Mouse (Mus musculus): Measurements from ENCODE around the gene Topbp1. TPM values are rescaled to one million over a fixed set of nuclear protein-coding genes. Genes with fewer than 3 reads are reported as not detected.

Gene Topbp1
- total and polyA plus RNA-seq, 3 experiments: 95.0 to 141 (median 104) TPM

DNA sequence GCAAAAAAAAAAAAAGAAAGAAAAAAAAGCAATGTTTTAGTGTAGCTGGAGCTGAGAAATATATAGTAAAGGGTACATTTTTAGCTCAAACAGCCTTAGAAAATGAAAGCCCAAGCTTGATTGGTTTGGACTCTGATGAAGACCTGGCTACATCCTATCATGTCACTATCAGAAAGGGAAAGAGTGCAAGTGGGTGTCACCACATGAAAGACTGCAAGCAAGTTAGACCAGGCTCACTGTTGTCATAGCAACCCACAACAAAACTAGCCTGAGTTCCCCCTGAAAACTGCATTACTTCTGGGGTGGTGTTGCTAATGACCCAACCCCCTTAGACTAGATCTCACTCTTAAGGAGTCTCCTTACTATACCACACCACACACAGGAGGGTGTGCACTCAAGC is 31.9 kb downstream of the Topbp1 start:
- Histone ChIP-seq H3K4me3 (replicated peaks in 1 of 3; ENCODE audit: low read depth in 2 of 3, low read length in 2 of 3, poor library complexity in 1 of 3) (no peak overlapping the region), H3K4me2 (ENCODE audit: insufficient read depth, low read depth, poor library complexity, severe bottlenecking) (no peak overlapping the region), H3K36me3 (replicated peaks in 1 of 2; ENCODE audit: control insufficient read depth in 1 of 2, insufficient read depth in 1 of 2, low read length in 1 of 2) (peaks cover 68 to 92% of the 10 kb centered on the region in 2 experiments), H3K9me3 (replicated peaks; ENCODE audit: low read length) (no peaks in the 10 kb centered on the region), H3K27ac (ENCODE audit: insufficient read depth, low read depth) (no peak overlapping the region), H3K4me1 (ENCODE audit: control insufficient read depth in 1 of 2, insufficient read depth in 2 of 2) (no peaks in the 10 kb centered on the region), H3K27me3 (replicated peaks) (no peaks in the 10 kb centered on the region), H3K79me2 (replicated peaks; ENCODE audit: control insufficient read depth, extremely low read depth, insufficient read depth, poor library complexity, severe bottlenecking) (peaks cover 2% of the 10 kb centered on the region; the same call in 1 of the 2 replicates), H3K9ac (ENCODE audit: insufficient read depth, low read depth) (no peak overlapping the region)
- in situ Hi-C loops (cut with MboI; ENCODE audit: low pct_ligation_motif_present, low pct_unique_long_range_greater_than_20kb, low sequenced_read_pairs) (no loop called here), dilution Hi-C loops (cut with MboI; ENCODE audit: extremely low pct_ligation_motif_present, extremely low pct_unique_long_range_greater_than_20kb, low sequenced_read_pairs) (no loop called here)
- TF ChIP-seq SIN3A (IDR thresholded peaks at IDR 0.05; ENCODE audit: low read length) (no peak), HCFC1 (IDR thresholded peaks at IDR 0.05; ENCODE audit: low read depth, low read length) (no peak), USF1 (IDR thresholded peaks at IDR 0.05; ENCODE audit: low read depth, low read length) (no peak)
- DNase-seq (ENCODE audit: extremely low read depth): no peak

- in situ Hi-C loops (cut with MboI; ENCODE audit: low pct_ligation_motif_present, low pct_unique_long_range_greater_than_20kb, low sequenced_read_pairs) (no loop called here), dilution Hi-C loops (cut with MboI; ENCODE audit: extremely low pct_ligation_motif_present, extremely low pct_unique_long_range_greater_than_20kb, low sequenced_read_pairs) (no loop called here)
- H3K27me3 ChIP-seq (replicated peaks): no peaks in the 10 kb centered on the region
- H3K4me3 ChIP-seq (replicated peaks in 1 of 3; ENCODE audit: low read depth in 2 of 3, low read length in 2 of 3, poor library complexity in 1 of 3): no peak overlapping the region
- TF ChIP-seq NELFE (IDR thresholded peaks at IDR 0.05; ENCODE audit: low read depth, low read length) (no peak), MAFK (IDR thresholded peaks at IDR 0.05; ENCODE audit: insufficient replicate concordance, low read length) (0 out of 2 replicates have a peak, but pooled peaks have one; percentile 26)
- no peaks in the 10 kb centered on the region for H3K9me3 ChIP-seq (replicated peaks; ENCODE audit: low read length)
- peaks cover 51 to 91% of the 10 kb centered on the region in 2 experiments for H3K36me3 ChIP-seq (replicated peaks in 1 of 2; ENCODE audit: control insufficient read depth in 1 of 2, insufficient read depth in 1 of 2, low read length in 1 of 2)
- peaks cover 10% of the 10 kb centered on the region; the same call in 1 of the 2 replicates for H3K79me2 ChIP-seq (replicated peaks; ENCODE audit: control insufficient read depth, extremely low read depth, insufficient read depth, poor library complexity, severe bottlenecking)
- no peak for DNase-seq (ENCODE audit: extremely low read depth)
- H3K4me2 ChIP-seq (ENCODE audit: insufficient read depth, low read depth, poor library complexity, severe bottlenecking): no peak overlapping the region
- H3K4me1 ChIP-seq (ENCODE audit: control insufficient read depth in 1 of 2, insufficient read depth in 2 of 2): peaks cover 0 to 20% of the 10 kb centered on the region in 2 experiments; a peak in 2 of 4 replicates
- H3K27ac ChIP-seq (ENCODE audit: insufficient read depth, low read depth): peak overlapping the region; percentile 15; the same call in 1 of the 2 replicates
- no peak overlapping the region for H3K9ac ChIP-seq (ENCODE audit: insufficient read depth, low read depth)
Observed at GRCm38 (mm10) chr9:103347045-103347444, 42.0 kb downstream of the Topbp1 start.

DNA sequence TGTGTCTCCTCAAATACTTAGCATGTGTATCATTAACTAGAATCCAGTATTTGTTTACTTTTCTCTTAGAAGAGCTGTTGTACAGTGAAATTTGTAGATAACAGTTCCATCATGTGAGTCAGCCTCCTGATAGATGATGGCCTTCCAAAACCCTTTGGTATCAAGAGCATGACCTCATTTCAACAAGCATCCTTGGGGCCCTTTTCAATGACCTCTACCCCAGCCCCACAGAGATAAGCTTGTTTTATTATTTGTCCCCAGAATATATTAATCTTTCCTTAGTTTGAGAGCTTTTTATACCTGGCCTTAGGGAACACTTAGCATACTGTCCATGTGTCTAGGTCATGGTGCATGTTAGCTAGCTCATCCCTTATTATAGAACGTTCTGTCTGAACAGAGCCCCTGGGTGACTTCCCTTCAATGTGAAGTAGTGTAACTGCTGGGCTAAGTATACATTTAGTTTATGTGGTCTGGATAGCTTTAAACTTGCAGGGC is 43.0 kb downstream of the Topbp1 start:
- no peaks in the 10 kb centered on the region for H3K9me3 ChIP-seq (replicated peaks; ENCODE audit: low read length)
- peaks cover 13% of the 10 kb centered on the region for H3K79me2 ChIP-seq (replicated peaks; ENCODE audit: control insufficient read depth, extremely low read depth, insufficient read depth, poor library complexity, severe bottlenecking)
- H3K4me2 ChIP-seq (ENCODE audit: insufficient read depth, low read depth, poor library complexity, severe bottlenecking): no peak overlapping the region
- peaks cover 0 to 20% of the 10 kb centered on the region in 2 experiments; a peak in 2 of 4 replicates for H3K4me1 ChIP-seq (ENCODE audit: control insufficient read depth in 1 of 2, insufficient read depth in 2 of 2)
- H3K4me3 ChIP-seq (replicated peaks in 1 of 3; ENCODE audit: low read depth in 2 of 3, low read length in 2 of 3, poor library complexity in 1 of 3): no peak overlapping the region
- in situ Hi-C loops (cut with MboI; ENCODE audit: low pct_ligation_motif_present, low pct_unique_long_range_greater_than_20kb, low sequenced_read_pairs): no loop called here
- H3K9ac ChIP-seq (ENCODE audit: insufficient read depth, low read depth): no peak overlapping the region
- peaks cover 47 to 90% of the 10 kb centered on the region in 2 experiments for H3K36me3 ChIP-seq (replicated peaks in 1 of 2; ENCODE audit: control insufficient read depth in 1 of 2, insufficient read depth in 1 of 2, low read length in 1 of 2)
- dilution Hi-C loops (cut with MboI; ENCODE audit: extremely low pct_ligation_motif_present, extremely low pct_unique_long_range_greater_than_20kb, low sequenced_read_pairs): no loop called here
- DNase-seq (ENCODE audit: extremely low read depth): no peak
- no peak overlapping the region for H3K27ac ChIP-seq (ENCODE audit: insufficient read depth, low read depth)
- no peaks in the 10 kb centered on the region for H3K27me3 ChIP-seq (replicated peaks)
- TF ChIP-seq JUND (conservative IDR thresholded peaks at IDR 0.05; ENCODE audit: low read depth, low read length): no peak

Measured in CH12.LX (cell line).